Mouse (Mus musculus) brain, adult 2 months (tissue): Measurements from ENCODE around the gene Znrf4.

Experiments used
- DNase-seq: peaks from one replicate; pipeline ENCODE4 v3.0.0; 2011; ENCODE audit warnings: low read depth, low spot score

Gene Znrf4

DNA sequence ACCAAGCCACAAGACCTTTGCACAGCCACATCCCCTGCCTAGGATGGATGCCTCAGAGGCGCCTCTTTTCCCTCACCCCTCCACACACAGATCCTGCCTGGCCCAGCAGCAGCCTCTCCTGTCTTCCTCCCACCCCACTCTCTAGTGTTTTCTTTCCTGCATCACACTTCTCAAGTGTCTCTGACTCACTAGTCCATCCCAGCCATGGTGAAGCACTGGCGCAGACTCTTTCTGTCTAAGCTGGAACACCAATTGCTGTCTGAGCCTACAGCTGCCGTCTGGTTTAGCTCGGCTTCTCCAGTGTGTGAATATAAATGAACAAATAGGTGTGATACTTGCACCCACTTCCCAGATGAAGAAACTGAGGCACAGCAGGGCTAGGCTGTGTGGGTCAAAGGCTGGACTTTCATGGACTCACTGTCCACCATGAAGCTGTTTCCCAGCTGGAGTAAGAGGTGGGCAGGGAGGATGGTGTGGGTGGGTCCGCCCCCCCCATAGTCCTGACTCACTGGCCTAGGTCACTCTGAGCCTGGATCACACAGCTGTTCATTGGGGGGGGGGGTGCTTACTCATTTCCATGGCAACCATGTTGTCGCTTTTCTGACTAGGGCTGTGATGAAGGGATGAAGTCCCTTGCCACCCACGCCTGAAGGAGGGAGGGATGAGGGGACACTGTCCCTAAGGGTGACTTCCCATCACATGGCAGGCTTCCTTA is 21.6 kb downstream of the Znrf4 start:
- peak; percentile 92 for DNase-seq

GRCm38 (mm10) chr17:56488028-56488427 is 24.2 kb downstream of the Znrf4 start:
- peak; percentile 55 for DNase-seq

DNA sequence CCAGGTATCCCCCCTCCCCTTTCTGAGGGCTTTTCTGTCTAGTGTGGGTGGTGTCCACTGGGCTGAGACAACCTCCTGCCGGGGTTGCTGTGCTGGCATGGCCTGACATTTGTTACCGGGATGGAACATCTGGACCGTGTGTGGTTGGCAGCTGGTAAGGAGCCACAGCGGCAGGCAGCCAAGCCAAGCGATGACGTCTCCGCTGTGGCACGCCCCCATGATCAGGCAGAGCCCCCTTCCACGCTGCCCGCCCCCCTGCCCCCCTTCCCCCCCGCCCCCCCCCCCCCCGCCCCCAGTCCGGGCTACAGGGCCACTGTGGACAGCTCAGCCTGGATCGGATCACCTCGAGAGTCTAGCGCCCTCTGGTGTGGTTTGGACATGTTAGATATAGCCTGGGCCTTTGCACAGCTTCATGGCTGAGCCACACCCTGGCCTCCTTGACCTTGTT is 24.8 kb downstream of the Znrf4 start:
- DNase-seq: peak; percentile 60

- no peak for DNase-seq
These were observed 26.3 kb downstream of the Znrf4 start for GRCm38 (mm10) chr17:56485926-56486325.

- DNase-seq: no peak
These were observed 27.1 kb downstream of the Znrf4 start for GRCm38 (mm10) chr17:56485118-56485517.

DNA sequence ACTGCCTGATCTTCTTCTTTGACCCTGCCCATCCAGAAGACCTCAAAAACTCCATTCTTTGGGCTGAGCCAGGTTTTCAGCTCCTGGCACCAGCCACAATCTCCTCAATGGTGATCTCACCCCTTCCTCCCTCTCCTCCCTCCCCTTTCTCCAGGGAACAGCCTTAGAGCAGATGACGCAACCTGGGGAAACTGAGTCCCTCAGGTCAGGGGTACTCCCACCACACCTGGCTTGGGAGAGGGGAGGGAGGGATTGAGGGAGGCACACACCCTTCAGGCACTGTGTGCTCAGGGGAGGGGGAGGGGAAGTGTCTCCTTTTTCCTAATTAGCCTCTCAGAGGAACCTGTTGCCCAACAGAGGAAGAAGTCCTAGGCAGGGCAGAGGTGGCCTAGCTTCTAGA is 29.6 kb downstream of the Znrf4 start:
- DNase-seq: no peak

GRCm38 (mm10) chr17:56479358-56479757 is 32.9 kb downstream of the Znrf4 start:
- peak; percentile 85 for DNase-seq

GRCm38 (mm10) chr17:56478191-56478611 is 34.0 kb downstream of the Znrf4 start:
- DNase-seq: no peak

GRCm38 (mm10) chr17:56477191-56477818 is 34.9 kb downstream of the Znrf4 start:
- DNase-seq: no peak

DNA sequence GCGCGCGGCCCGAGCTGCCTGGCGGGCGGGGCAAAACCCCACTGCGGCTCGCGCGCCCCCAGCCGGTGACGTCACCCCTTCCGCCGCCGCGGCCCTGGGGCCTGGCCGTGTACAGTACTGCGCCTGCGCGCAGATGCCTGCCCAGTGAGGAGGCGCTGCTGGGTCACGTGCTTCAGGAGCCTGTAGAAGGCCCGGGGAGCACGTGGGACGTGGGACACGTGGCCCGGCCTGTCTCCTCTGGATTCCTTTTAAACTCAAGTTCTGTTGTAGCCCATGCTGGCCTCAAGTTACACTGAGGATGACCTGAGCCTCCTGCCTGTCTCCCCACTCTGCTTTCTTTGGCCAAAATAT is 35.9 kb downstream of the Znrf4 start, which contains the start of gene Ptprs:
TSS of gene Ptprs (minus strand) at position 82 of the 351 bp plus-strand sequence.
- DNase-seq: peak; percentile 98

GRCm38 (mm10) chr17:56475584-56476401 is 36.4 kb downstream of the Znrf4 start:
- DNase-seq: peak; percentile 57

DNA sequence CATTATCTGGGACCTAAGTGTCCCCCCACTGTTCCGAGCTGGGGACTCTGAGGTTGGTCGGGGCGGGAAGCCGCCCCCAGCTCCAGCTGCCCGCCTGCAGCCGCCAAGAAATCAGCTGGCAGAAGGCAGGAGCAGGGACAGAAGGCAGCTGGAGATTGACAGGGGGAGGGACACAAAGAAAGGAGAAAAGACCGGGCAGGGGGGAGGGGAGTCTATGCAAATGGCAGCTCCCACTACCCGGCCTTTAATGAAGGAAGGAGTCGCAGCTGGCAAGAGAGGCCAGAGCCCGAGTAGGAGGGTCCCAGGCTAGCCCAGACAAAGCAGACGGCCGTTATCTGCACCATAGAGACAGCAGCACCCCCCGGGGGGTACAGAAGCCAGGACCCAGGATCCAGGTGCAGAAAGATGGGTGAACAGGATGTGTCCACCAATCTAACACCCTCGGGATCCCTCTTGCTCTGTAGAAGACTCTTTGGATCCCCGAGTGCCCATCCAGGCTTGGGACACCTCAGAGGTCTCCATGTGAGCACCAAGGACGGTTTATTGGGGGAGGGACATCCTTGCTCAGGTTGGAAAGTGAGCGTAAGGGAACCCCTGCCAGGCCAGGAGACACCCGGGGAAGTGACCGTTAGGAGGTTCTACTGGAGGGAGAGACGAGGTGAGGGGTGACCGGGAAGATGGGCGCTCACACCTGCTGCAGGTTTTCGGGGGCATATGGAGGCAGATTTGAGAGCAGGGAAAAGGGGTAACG is 37.2 kb downstream of the Znrf4 start:
- peak; percentile 80 for DNase-seq

- no peak for DNase-seq
These were observed 37.9 kb downstream of the Znrf4 start for GRCm38 (mm10) chr17:56474311-56474830.

DNA sequence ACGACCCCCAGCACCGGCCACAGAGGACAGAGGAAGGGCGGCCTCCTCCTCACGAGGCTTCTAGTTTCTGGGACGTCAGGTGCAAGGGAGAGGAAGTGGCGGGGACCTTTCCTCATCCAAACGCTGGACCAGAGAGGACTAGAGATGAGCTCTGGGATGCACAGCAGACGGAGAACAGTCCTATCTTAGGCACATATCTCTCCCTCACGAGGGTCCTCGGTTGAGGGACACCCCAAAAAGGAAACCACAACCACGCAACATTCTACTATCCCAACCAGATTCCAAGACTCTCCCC is 38.7 kb downstream of the Znrf4 start:
- no peak for DNase-seq

- DNase-seq: peak; percentile 74
These were observed 39.3 kb downstream of the Znrf4 start for GRCm38 (mm10) chr17:56472733-56473610.

- no peak for DNase-seq
These were observed 40.1 kb downstream of the Znrf4 start for GRCm38 (mm10) chr17:56472121-56472520.

GRCm38 (mm10) chr17:56471136-56471535 is 41.1 kb downstream of the Znrf4 start:
- no peak for DNase-seq

DNA sequence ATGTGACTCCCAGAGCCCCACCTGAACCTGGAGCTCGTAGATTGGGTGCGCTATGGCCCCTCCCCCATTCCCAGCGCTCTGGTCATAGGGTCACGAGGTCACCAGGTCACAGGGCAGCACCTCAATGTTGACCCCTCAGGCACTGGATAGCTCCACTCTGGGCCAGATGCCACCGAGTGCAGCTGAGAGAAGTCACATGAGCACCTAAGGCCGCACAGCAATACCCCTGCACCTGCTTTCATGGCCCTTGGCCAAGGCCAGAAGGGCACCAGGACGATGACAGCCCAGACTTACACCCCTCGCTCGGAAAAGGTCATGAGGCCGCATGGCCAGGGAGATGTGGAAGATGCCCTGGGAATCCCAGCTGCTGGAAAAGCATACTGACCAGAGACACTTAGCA is 41.7 kb downstream of the Znrf4 start:
- no peak for DNase-seq

GRCm38 (mm10) chr17:56470001-56470436 is 42.2 kb downstream of the Znrf4 start:
- DNase-seq: no peak

- no peak for DNase-seq
These were observed 43.0 kb downstream of the Znrf4 start for GRCm38 (mm10) chr17:56469275-56469674.

- peak; percentile 73 for DNase-seq
These were observed 43.4 kb downstream of the Znrf4 start for GRCm38 (mm10) chr17:56468870-56469269.
